Mouse (Mus musculus) layer of hippocampus, postnatal 10 days (tissue): Measurements from ENCODE around the gene Nxpe3. TPM values are rescaled to one million over a fixed set of nuclear protein-coding genes. Genes with fewer than 3 reads are reported as not detected.
"Not testable (repeated sequence)": the region's sequence is repeated elsewhere in the genome, so short reads cannot be mapped to it uniquely, and the experiment has no call there.

Source experiments
- DNase-seq, 2 experiments: peaks; one replicate each; pipeline ENCODE4 v3.0.0; 2021; ENCODE audit warnings: low spot score in 2 of 2
- total RNA-seq, 2 experiments: library from RNA; stranded (reverse); gene quantifications; 2 replicates each; pipeline ENCODE4 v1.2.3; 2021

Nxpe3 gene
- total RNA-seq, 2 experiments from 2014 or later: 7.9 to 8.3 TPM

DNA sequence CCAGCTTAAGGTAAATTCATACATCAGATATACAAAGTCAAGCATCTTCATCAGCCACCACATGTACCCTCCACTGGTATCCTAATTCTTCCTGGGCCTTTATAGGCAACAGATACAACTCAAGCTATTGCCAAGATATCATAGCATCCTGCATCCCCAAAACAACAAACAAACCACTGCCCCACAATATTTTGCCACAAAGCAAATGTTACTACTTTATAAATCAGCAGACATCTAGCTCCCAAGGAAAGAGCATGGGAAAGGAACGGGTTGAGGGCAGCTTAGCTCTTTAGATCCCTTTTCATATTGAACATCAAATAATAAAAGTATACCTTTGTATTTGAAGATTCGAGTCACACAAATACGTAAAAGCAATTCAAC is 57.0 kb downstream of the Nxpe3 start:
- DNase-seq: no peak

DNA sequence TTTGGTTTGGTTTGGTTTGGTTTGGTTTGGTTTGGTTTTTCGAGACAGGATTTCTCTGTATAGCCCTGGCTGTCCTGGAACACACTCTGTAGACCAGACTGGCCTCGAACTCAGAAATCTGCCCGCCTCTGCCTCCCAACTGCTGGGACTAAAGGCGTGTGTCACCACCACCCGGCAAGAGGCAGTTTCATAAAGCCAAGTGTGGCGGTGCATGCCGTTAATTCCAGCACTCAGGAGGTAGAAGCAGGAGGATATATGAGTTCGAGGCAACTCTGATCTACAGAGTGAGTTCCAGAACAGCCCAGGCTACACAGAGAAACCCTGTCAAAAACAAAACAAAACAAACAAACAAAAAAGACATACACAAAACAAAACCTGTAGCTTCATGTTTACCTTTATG is 57.4 kb downstream of the Nxpe3 start:
- not testable (repeated sequence) for DNase-seq

DNA sequence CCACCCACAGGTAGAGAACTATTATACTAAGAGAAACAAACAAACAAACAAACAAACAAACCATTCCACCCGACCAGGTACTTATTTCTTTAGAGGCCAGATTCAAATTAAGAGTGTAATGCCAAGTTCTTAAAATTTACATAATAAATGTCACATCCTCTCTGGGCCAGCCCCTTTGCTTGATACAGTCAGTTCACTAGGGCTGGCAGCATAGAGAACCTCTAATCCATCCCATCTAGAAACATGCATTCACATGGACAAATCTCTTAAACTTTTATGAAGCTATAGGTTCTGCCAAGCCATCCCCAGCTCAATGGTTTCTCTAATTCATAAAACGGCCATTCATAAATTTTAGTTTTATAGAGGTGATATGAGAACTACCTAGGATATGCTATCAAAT is 57.9 kb downstream of the Nxpe3 start:
- no peak for DNase-seq

DNA sequence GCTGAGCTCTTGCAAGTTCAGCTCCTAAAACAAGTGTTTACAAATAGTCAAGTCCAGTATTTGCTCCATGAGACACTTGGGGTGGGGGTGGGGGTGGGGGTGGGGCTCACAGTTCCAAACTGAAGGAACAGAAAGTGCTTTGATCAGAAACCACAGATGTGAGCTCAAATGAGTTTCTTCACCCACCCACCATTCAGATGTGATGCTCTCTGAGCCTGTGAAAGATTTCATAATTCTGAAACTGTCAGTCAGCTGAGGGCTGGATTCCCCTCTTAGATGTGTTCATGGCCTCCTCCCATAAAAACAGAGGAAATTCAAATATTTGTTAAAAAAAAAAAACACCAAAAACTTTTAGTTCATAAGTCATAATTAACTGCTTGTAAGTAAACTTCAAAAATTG is 59.3 kb downstream of the Nxpe3 start:
- no peak for DNase-seq

DNA sequence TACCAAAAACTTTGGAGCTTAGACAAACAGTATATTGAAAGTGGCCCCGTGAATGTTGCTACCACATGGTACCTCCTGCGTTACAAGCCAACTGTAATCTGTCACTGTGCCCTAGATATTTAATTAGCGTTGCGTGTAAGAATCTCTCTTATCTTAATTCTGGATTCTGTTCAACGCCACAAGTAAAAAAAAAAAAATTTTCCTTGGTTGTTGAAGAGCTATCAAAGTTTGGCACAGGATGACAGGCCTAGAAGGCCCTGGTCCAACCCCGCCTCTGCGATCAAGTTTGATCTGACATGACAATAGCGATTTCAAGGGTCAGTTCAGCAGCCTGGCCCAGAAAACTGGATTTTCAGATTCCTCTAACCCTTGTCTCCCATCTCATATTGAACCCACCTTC is 62.5 kb downstream of the Nxpe3 start:
- DNase-seq: no peak

DNA sequence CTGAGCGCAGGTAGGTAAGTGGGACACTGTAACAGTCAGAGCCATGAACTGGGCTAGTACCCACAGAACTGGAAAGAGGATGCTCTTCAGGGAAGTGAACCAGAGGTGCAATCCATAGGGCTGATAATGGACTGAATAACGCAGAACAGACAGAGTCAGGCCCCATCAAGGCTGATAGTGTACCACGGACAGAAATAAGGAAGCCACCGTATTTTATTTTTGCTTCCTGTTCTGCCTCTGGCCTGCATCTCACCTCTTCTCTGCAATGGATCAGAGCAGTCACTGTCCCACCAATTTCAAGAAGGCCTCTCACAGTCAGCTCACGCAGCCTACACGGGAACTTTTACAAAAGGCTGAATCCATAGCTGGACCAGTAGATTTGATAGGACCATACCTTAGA is 63.0 kb downstream of the Nxpe3 start:
- no peak for DNase-seq

DNA sequence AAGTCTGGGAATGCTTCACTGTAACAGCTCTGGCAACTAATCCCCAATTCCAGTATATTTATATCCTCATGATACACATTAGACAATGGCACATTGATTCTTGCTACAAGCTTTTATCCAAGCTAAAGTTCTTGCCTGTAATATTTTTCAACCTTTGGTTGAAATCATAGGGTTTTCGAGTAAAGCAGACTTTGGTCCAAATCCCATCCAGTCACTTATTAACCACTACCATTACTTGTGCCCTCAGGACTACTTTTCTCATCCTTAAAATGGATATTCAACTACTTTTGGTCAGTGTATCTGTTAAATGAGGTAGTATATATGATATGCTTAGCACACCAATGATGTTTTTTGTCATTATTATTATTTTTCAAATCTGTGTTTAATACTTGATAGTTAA is 63.6 kb downstream of the Nxpe3 start:
- DNase-seq: no peak

DNA sequence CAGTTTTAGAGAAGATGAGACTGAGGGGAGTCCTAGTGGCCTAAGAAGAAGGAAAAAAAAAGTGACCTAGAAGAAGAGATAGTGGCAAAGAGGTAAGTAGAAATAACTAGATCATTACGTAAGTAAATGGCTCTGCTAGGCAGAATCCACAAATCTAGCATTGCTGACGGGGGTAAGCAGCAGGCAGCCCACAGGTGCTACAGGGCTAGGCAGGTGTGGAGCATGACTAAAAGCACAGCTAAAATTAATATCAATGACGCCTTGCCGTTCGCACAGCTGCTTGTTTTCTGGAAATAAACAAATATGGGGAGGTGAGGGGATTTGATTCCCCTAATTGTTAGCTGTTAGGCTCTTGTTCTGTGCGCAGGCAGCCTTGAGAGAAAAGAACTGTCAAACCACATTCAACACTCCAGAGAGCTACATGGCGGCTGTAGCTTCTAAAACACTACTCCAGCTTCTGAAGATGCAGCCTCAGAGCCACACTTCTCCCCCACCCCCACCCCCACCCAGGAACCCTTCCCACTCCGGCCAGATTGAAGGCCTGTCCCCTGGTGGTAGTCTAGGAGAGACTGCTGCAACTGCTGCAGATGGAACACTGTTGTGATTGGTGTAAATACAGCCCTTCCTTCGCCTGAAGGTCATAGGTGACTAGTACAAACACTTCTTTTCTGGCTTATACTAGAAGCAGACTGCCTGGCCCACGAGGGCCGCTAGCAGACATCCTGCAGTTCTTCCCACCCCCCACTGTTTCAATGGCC is 71.5 kb downstream of the Nxpe3 start:
- DNase-seq: no peak

DNA sequence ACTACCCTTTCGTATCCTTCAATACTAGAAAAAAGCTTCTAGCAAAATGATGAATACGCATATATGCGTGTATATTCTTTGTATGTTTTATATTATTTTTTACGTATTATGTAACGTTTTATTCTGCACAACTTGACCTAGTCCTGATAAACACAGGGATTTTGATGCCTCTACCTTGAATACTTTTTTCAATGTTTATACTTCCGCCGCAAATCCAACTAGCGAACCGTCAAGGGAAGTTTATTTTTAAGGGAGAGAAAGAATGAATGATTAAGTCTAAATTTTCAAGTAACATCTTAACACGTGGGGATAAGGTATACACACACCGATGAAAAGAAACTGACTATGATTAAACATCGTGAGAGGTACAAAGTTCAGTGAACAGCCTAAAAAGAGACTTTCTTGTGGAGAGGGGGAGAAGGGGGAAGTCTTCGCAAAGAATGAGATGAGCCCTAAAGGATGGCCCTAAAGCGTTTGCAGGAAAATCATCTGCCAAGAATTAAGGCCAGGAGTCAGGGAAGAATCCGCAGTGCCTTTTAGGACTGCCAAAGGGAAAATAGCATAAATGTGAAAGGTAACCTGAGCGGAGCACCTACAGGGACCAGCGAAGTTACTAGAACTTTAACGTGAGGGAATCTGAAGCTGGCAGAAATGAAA is 72.2 kb downstream of the Nxpe3 start:
- DNase-seq: no peak

DNA sequence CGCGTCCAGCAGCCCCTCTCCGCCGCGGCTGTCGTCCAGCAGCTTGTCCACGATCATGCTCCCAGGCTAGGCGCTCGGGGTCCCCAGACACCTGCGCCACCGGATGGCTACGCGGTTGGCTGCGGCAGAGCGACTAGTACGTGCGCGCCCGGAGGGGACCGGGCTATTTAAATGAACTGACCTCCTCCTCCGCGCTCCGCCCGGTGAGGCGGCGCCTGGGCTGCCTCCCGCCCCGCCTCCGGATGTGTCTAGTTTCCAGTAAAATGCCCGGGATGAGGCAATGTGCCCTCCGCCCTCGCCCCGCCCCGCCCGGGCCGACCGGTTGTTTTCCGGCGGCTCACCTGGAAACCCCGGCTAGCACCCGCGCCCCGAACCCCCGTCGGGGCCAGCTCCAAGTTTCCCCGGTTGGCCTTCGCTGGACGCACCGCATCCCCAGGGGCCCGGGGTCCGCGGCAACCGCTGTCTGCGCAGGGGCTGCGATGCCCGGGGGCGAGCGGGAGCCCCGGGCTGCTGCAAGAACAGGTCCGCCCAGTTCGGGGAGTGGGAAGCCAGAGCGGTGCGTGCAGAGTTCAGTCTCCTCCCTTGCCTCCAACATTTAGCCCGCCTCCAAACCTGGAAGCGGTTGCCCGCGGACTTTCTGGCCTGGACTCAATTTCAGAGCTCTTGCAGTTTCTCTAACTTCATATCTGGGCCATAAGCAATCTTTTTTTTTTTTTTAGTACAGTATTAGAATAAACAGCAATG is 72.9 kb downstream of the Nxpe3 start:
- peak; percentile 72 to 81 for DNase-seq

DNA sequence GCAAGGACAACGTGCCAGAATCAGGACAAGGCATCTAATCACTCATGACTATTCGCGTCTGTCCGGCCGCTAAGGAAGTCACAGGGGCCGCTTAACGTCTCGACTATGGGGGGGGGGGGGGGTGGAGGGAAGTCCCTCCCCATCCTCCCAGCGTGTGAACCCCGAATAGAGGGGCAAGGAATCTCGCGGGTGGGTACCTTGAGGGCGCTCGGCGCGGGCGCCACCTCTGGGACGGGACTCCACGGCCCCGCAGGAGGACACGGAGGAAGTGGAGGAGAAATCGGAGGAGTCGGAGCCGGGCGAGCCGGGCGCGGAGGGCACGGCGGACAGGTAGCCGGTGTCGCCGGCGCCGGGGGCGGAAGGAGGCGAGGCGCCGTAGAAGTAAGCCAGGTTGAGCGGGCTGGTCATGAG is 73.5 kb downstream of the Nxpe3 start:
- DNase-seq: no peak

DNA sequence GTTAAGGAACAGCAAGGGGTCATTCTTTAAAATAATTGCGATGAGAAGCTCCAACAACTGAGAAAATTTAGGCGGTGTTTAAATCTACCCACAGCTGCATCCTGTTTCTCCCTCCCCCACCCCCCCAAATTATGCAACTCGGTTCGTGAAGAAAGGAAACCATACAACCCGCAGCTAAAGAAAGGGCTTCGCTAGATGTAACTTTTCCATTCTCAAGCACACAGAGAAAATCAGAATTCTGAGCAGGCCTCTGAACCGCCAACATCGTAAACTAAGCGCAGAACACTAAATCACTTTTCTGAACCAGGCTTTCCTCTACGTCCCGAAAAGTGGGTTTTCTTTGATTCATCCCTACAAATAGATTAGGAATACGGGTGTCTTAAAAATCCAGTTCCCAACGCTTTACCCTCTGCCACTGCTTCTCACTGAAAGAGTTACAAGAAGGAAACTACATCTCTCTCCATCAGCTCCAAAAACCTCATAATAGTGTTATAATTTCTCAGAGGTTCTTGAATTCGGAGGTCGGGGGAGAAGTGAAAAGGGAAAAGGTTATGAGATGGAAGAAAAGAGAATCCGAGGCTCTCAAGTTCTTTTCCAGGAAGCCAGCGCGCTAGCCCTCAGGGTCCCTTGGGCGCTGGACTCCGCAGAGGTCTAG is 74.0 kb downstream of the Nxpe3 start:
- no peak for DNase-seq

DNA sequence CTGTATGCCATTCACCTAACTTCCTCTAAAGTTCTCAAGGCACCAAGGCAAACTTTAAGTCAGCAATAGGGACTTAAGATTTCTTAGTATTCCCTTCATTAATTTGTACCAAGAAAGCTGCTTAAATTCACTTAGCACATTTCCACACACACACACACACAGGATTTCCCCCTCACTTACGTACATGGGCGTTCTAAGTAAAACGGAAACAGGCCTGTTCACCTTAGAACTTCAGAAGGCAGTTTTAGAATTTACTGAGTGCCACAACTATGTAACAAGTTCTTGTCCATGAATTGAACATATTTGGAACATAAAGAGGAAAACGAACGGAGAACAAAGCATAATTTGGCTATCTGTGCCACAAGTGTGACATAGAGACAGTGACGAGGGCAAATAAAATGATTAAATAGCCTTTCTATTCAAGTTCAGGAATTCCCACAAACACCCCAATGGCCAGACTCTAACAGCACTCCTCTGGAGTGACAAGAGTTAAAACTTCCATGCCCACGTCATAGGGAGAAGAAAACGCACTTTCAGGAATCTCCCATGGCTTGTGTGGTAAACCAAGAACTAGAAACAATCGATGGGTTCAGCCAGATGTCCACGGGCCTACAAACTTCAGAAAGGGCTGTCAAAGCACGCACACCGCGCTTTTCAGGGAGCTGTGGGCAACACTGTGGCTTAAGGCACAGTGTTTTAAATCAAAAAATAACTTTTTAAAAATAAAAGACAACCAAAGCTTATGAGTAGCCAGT is 74.7 kb downstream of the Nxpe3 start:
- no peak for DNase-seq

DNA sequence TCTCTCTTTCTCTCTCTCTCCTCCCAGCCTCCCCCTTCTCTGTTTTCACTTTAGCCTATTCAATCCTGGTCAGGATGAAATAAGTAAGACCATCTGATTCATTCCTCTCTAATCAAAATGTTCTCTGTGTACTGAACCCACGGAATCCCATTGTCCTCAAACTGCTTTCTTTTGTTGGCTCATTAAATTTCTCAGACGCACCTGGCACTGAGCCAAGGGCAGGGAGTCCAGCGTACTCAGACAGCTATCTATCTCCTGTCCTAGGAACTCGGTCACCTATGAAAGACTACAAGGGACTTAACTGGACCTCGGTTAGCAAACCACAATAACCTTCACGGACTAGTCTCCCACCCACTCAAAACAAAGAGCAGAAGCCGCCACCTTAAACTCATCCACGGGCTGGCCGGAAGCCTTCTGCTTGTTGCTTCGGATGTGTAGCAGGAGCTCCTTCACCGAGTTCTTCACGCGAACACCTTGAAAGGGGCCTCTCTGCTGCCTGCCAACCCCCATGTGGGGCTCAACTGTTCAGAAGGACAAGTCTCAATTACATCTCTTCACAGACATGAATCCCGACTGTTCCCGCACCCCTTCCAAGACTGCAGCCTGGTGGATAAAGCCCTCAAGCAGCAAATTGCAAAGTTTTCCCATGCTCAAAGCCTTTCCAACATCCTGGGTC is 75.8 kb downstream of the Nxpe3 start:
- peak; percentile 34 for DNase-seq

DNA sequence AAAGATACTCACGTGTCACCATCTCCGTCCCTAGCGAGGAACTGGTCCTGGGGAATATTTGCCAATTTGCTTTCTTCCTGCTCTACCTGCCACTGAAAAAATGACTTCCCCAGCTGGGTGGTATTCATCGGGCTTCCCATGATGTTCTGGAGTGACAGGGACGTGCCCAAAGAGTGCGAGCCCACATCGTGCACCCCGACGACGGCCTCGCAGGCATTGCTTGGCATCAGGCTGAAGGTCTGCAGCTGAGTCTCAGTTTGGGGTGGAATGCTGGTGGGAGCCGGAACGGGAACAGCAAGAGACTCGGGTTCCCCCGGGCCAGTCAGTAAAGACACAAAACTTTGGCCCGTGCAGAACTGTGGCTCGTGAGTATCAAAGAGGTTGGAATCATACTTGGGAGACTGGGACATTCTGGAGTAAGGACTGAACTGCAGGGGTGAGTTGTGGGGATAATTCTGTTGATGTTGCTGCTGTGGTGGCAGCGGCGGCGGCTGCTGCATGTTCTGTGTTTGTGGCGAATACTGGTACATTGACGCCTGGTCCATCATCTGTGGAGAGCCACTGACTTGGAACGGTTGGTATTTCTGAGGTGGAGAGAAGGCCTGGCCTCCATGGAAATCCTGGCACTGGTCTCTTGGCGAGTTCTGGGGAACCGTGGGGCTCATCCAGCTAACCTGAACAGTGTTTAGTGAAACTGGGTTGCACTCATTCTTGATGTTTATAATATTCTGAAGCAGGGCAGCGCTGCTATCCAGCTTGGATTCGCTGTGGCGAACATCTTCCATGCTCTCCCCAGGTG is 77.2 kb downstream of the Nxpe3 start:
- no peak for DNase-seq

DNA sequence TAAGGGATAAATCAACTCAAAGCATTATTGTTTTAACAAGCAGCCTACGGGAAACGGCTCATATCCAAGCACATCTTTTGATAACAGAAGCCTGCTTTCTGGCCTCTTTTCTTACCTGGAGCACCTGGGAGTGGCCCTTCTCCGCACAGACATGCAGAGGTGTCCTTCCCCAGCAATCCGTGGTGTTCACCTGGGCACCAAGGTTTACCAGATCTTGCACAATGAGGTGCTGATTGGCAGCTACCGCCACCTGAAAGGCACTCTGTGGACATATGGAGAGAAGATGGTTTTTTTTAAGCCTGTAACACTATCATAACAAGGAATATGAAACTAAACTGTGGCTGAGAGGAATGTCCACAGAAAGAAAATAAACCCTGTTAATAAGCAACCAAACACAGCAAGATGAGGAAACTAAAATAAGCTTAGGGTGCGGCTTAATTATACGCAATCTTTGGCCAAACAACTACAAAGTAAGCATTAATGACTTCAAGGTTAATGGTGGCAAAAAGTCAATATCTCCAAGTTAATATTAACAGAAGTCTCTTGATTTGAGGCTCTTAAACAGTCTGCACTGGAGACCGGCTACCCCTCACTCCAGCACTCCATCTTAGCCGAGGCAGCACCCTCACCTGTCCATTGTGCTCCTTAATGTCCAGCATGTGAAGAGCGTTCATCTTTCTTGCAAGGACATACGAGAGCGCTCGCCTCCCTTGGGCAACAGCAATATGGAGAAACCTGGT is 78.7 kb downstream of the Nxpe3 start:
- DNase-seq: no peak

DNA sequence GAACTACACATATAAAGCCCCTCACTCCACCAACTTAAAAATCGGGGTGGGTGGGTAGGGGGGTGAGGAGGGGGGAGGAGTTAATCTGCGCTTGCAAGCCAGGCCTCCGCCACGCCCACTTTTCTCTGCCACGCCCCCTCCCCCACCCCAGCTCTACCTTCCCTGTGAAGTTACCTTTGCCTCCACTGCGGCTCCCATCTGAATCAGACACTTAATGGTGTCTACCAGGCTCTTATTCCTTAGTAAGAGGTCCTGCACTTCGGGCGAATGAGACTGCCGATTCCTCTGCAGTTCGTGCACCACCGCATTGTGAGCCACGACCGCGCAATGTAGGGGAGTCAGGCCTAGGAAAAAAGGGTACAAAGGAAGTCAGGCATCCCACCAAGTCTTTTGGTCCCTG is 79.6 kb downstream of the Nxpe3 start:
- no peak for DNase-seq

DNA sequence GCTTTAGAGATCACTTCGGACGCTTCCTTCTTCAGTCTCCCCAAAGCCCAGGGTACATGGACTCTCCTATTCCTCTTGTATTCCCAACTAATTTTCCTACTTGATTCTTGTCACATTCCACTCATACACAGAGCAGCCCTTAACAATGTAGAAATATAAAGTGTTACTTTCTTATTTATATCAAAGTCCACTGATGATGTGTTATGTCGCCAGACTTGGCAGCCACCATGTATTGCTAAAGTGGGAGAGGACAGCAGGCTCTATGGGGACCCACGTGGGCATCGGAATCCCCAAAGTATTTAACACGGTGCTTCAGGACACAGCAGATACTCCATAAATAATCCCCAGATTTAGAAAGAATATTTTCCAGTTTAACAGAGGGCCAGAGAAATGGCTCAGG is 80.4 kb downstream of the Nxpe3 start:
- DNase-seq: no peak

DNA sequence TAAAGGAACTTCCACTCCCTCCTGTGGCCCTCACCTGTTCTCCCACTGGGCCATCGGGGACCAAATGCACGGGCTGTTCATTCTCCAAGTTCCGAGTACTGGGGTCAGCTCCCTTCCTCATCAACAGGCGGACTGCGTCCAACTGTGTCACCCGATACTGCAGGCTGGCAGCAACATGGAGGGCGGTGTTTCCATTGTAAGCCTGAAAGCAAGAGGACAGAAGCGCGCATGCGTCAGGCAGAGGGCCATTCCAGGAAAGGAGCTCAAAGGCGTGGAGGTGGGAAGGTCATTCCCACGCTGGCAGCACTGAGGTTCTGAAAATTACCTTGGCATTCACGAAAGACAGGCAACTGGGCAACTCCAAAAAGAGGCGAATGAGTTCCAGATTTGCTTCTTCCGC is 81.2 kb downstream of the Nxpe3 start:
- DNase-seq: peak in 1 of 2 experiments; percentile 42
